Mouse (Mus musculus) neutrophil, adult 59 days (primary cell): ENCODE measurements around the gene Tmem88b. TPM values are rescaled to one million over a fixed set of nuclear protein-coding genes. Genes with fewer than 3 reads are reported as not detected.

Source experiments
- total RNA-seq, 2 experiments: library from RNA; stranded (reverse); gene quantifications; 1 replicate in 1 of 2; 2 replicates in 1 of 2; pipeline ENCODE4 v1.2.4; 2023

The Tmem88b gene
- total RNA-seq = not detected

GRCm38 (mm10) chr4:155785819-155786218 lies at the start of gene Tmem88b:
TSS of gene Tmem88b (minus strand) at chr4:155785874.

GRCm38 (mm10) chr4:155831205-155831766 lies 45.6 kb upstream of the Tmem88b start, which contains the start of gene Aurkaip1:
TSS of gene Aurkaip1 (plus strand) at chr4:155831272.

DNA sequence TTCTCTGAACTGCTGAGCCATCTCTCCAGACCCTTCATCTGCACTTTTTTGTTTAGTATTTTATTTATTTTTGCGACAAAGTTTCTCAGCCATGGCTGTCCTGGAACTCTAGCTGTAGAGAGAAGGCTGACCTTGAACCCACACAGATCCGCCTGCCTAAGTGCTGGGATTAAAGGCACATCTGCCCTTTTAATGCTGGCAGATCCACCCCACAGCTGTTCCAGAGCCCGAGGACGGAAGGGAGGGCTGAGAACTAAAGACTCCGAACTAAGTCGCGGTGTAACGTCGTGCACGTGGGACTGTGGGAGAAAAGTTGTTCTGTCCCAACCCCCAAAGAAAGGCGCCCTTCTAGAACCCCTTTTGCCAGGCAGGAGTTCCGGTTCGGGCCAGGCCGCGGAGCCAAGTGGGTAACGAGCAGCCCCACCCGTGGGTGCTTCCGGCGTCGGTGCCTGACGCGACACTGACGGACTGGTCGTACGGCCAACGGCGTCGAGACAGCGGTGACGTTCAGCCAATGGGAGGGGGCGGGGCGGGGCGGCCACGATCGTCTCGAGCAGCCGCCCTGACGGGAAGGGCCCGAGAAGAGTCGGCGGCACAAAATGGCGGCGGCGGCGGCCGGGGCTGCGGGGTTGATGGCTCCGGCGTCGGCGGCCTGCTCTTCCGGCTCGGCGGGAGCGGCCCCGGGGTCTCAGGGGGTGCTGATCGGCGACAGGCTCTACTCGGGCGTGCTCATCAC lies 26.4 kb upstream of the Tmem88b start, which contains the start of gene Ccnl2:
Gene Ccnl2, plus strand, starts transcription at position 561 of the 736 bp plus-strand sequence.

GRCm38 (mm10) chr4:155802741-155803339 lies 17.2 kb upstream of the Tmem88b start, which contains the start of gene Mrpl20:
TSS of gene Mrpl20 (plus strand) at chr4:155802878.

GRCm38 (mm10) chr4:155790021-155790489 lies 4.4 kb upstream of the Tmem88b start, which contains the start of gene Ankrd65:
TSS of gene Ankrd65 (plus strand) at chr4:155790439.

GRCm38 (mm10) chr4:155774280-155774754 lies 11.4 kb downstream of the Tmem88b start, which contains the start of gene Vwa1:
TSS of gene Vwa1 (minus strand) at chr4:155774698.

GRCm38 (mm10) chr4:155760613-155761355 lies 24.9 kb downstream of the Tmem88b start, which contains the start of gene Atad3a:
TSS of gene Atad3a (minus strand) at chr4:155761093.

GRCm38 (mm10) chr4:155734350-155734941 lies 51.2 kb downstream of the Tmem88b start, which contains the start of gene Tmem240:
TSS of gene Tmem240 (plus strand) at chr4:155734800.

Other genes with a start within 250 kb of the Tmem88b start
- 100 to 1,000 TPM; 370 to 381 TPM for gene Nadk, start 223.5 kb downstream of the Tmem88b start, total RNA-seq
- gene Slc35e2, start 184.5 kb downstream of the Tmem88b start, total RNA-seq = 10 to 100 TPM; 15.3 to 15.9 TPM
- gene Cdk11b, start 161.0 kb downstream of the Tmem88b start, total RNA-seq = 100 to 1,000 TPM; 142 to 143 TPM
- not detected for gene Gm10563, start 140.5 kb downstream of the Tmem88b start, total RNA-seq
- 1 to 10 TPM in 1 of 2 experiments, under 1 TPM in 1; 0.64 to 1.2 TPM for gene Mmp23, start 132.5 kb downstream of the Tmem88b start, total RNA-seq
- 10 to 100 TPM; 37.6 to 40.6 TPM for gene Mib2, start 116.7 kb downstream of the Tmem88b start, total RNA-seq
- gene Fndc10, start 91.5 kb downstream of the Tmem88b start, total RNA-seq = under 1 TPM; 0.90 to 1.00 TPM
- gene Ssu72, start 81.1 kb downstream of the Tmem88b start, total RNA-seq = 10 to 100 TPM; 95.1 to 95.2 TPM
- gene Tmem240, start 51.1 kb downstream of the Tmem88b start, total RNA-seq = under 1 TPM; 0.44 to 0.51 TPM
- gene Atad3a, start 24.8 kb downstream of the Tmem88b start, total RNA-seq = 10 to 100 TPM; 10.7 to 13.0 TPM
- not detected for gene Vwa1, start 11.2 kb downstream of the Tmem88b start, total RNA-seq
- gene Ankrd65, start 4.6 kb upstream of the Tmem88b start, total RNA-seq = under 1 TPM in 1 of 2 experiments, not detected in 1; 0.40 TPM
- gene Mrpl20, start 17.0 kb upstream of the Tmem88b start, total RNA-seq = 10 to 100 TPM; 49.7 to 50.7 TPM
- 100 to 1,000 TPM; 131 to 142 TPM for gene Ccnl2, start 26.6 kb upstream of the Tmem88b start, total RNA-seq
- 100 to 1,000 TPM in 1 of 2 experiments, 10 to 100 TPM in 1; 81.0 to 100 TPM for gene Aurkaip1, start 45.4 kb upstream of the Tmem88b start, total RNA-seq
- under 1 TPM in 1 of 2 experiments, not detected in 1; 0.78 TPM for gene Mxra8, start 53.8 kb upstream of the Tmem88b start, total RNA-seq
- 10 to 100 TPM; 49.5 to 53.3 TPM for gene Dvl1, start 61.5 kb upstream of the Tmem88b start, total RNA-seq
- gene Tas1r3, start 77.5 kb upstream of the Tmem88b start, total RNA-seq = 1 to 10 TPM; 2.6 to 2.8 TPM
- gene Cptp, start 83.6 kb upstream of the Tmem88b start, total RNA-seq = 10 to 100 TPM; 22.2 TPM
- 10 to 100 TPM; 40.0 to 40.7 TPM for gene Ints11, start 83.7 kb upstream of the Tmem88b start, total RNA-seq
- gene Pusl1, start 105.9 kb upstream of the Tmem88b start, total RNA-seq = 10 to 100 TPM; 12.2 TPM
- 10 to 100 TPM; 57.0 to 63.5 TPM for gene Acap3, start 105.9 kb upstream of the Tmem88b start, total RNA-seq
- gene Ube2j2, start 158.0 kb upstream of the Tmem88b start, total RNA-seq = 10 to 100 TPM; 85.6 to 91.1 TPM
- gene C1qtnf12, start 176.4 kb upstream of the Tmem88b start, total RNA-seq = 10 to 100 TPM; 20.5 to 36.9 TPM
- 1 to 10 TPM; 2.0 to 2.4 TPM for gene B3galt6, start 206.8 kb upstream of the Tmem88b start, total RNA-seq
- gene Sdf4, start 207.0 kb upstream of the Tmem88b start, total RNA-seq = 100 to 1,000 TPM in 1 of 2 experiments, 10 to 100 TPM in 1; 97.9 to 120 TPM
- 1 to 10 TPM; 1.9 to 2.0 TPM for gene Tnfrsf4, start 228.0 kb upstream of the Tmem88b start, total RNA-seq
- 1 to 10 TPM; 3.9 to 6.7 TPM for gene Tnfrsf18, start 240.3 kb upstream of the Tmem88b start, total RNA-seq